Mouse (Mus musculus): ENCODE data around the gene Ripk4. TPM values are rescaled to one million over a fixed set of nuclear protein-coding genes. Genes with fewer than 3 reads are reported as not detected.

Gene Ripk4
- total RNA-seq, 4 experiments from 2014 or later: 0.06 to 0.22 (median 0.19) TPM

- DNase-seq (ENCODE audit: low spot score): no peak
These were observed 28.7 kb downstream of the Ripk4 start for GRCm38 (mm10) chr16:97734760-97735322.

- no peak for DNase-seq (ENCODE audit: low spot score)
These were observed 30.0 kb downstream of the Ripk4 start for GRCm38 (mm10) chr16:97733599-97733998.

GRCm38 (mm10) chr16:97730321-97730720, 33.3 kb downstream of the Ripk4 start:
- no peak for DNase-seq (ENCODE audit: low spot score)

GRCm38 (mm10) chr16:97726436-97726835, 37.2 kb downstream of the Ripk4 start:
- no peak for DNase-seq (ENCODE audit: low spot score)

- DNase-seq (ENCODE audit: low spot score): no peak
These were observed 43.5 kb downstream of the Ripk4 start for GRCm38 (mm10) chr16:97720093-97720492.

GRCm38 (mm10) chr16:97719392-97719983, 44.1 kb downstream of the Ripk4 start:
- DNase-seq (ENCODE audit: low spot score): no peak

GRCm38 (mm10) chr16:97716567-97716966, 47.0 kb downstream of the Ripk4 start:
- DNase-seq (ENCODE audit: low spot score): no peak

GRCm38 (mm10) chr16:97712129-97712528, 51.5 kb downstream of the Ripk4 start:
- DNase-seq (ENCODE audit: low spot score): no peak

- peak; percentile 55 for DNase-seq (ENCODE audit: low spot score)
These were observed 61.7 kb downstream of the Ripk4 start for GRCm38 (mm10) chr16:97701871-97702270.

GRCm38 (mm10) chr16:97697769-97698168, 65.8 kb downstream of the Ripk4 start:
- DNase-seq (ENCODE audit: low spot score): no peak

GRCm38 (mm10) chr16:97695709-97696108, 67.9 kb downstream of the Ripk4 start:
- no peak for DNase-seq (ENCODE audit: low spot score)

Other genes with a start within 250 kb of the Ripk4 start
- not detected for gene Fam3b, start 249.0 kb downstream of the Ripk4 start, total RNA-seq (2022)
- not detected for gene Tmprss2, start 152.6 kb downstream of the Ripk4 start, total RNA-seq (2022)
- 1 to 10 TPM; 4.5 to 6.5 (median 5.0) TPM for gene Prdm15, start 88.1 kb upstream of the Ripk4 start, total RNA-seq (2022)
- 10 to 100 TPM; 18.7 to 27.2 (median 24.4) TPM for gene C2cd2, start 198.8 kb upstream of the Ripk4 start, total RNA-seq (2022)
- gene Zbtb21, start 198.8 kb upstream of the Ripk4 start, total RNA-seq (2022): 10 to 100 TPM in 3 of 4 experiments, 1 to 10 TPM in 1; 7.3 to 10.4 (median 10.2) TPM
- 1 to 10 TPM; 2.7 to 7.8 (median 3.7) TPM for gene B230307C23Rik, start 233.5 kb upstream of the Ripk4 start, total RNA-seq (2022)